Mouse (Mus musculus) midbrain, embryonic 15.5 days (tissue): ENCODE results near the gene Lbhd1. TPM values are rescaled to one million over a fixed set of nuclear protein-coding genes. Genes with fewer than 3 reads are reported as not detected.

Experiments
- ATAC-seq: fragments of 200-750 bp; cut with Nextera tagmentation; replicated peaks from 2 replicates; pipeline ENCODE4 v1.8.0; 2017; ENCODE audit warnings: moderate TSS enrichment
- H3K27ac ChIP-seq: fragments of 300-500 bp; sonication (generic); 2 replicates; pipeline ENCODE4 v1.5.1; 2015; ENCODE audit warnings: mild to moderate bottlenecking, inconsistent platforms
- H3K27me3 ChIP-seq: fragments of 300-500 bp; sonication (generic); replicated peaks from 2 replicates; pipeline ENCODE4 v1.6.1; 2015; ENCODE audit warnings: inconsistent platforms
- H3K36me3 ChIP-seq: fragments of 300-500 bp; sonication (generic); replicated peaks from 2 replicates; pipeline ENCODE4 v1.6.1; 2015; ENCODE audit warnings: inconsistent platforms
- H3K4me1 ChIP-seq: fragments of 300-500 bp; sonication (generic); 2 replicates; pipeline ENCODE4 v1.6.1; 2015; ENCODE audit warnings: inconsistent platforms
- H3K4me2 ChIP-seq: fragments of 300-500 bp; sonication (generic); 2 replicates; pipeline ENCODE4 v1.6.1; 2015; ENCODE audit warnings: inconsistent platforms, mild to moderate bottlenecking, moderate library complexity
- H3K4me3 ChIP-seq: fragments of 300-500 bp; sonication (generic); 2 replicates; pipeline ENCODE4 v1.5.1; 2015; ENCODE audit warnings: mild to moderate bottlenecking, inconsistent platforms
- H3K9ac ChIP-seq: fragments of 300-500 bp; sonication (generic); 2 replicates; pipeline ENCODE4 v1.6.1; 2015; ENCODE audit warnings: mild to moderate bottlenecking, inconsistent platforms
- H3K9me3 ChIP-seq: fragments of 300-500 bp; sonication (generic); 2 replicates; pipeline ENCODE4 v1.6.1; 2016; ENCODE audit warnings: inconsistent platforms
- WGBS: fragments of 180-500 bp; shearing (Covaris S2); methylation state at CpG from one replicate; pipeline ENCODE4 v1.1.7; 2015; ENCODE audit warnings: mixed read lengths; 5-methylcytosine and 5-hydroxymethylcytosine counted together
- polyA plus RNA-seq: library from polyadenylated mRNA; unstranded; fragments of >200 nt; fragmentation: Nextera tagmentation; extraction: Ambion mirVana; gene quantifications from 2 replicates; pipeline ENCODE4 v1.2.1, GENCODE M21; 2015

The Lbhd1 gene
- polyA plus RNA-seq, 1 experiment from 2014 or later = 36.5 TPM

GRCm38 (mm10) chr19:8926766-8927165, 43.2 kb downstream of the Lbhd1 start:
- no peak overlapping the region for H3K4me2 ChIP-seq
- H3K9ac ChIP-seq = no peak overlapping the region
- H3K4me3 ChIP-seq = no peak overlapping the region
- 100% methylated on average over 2 of the region's 2 CpGs for WGBS
- H3K9me3 ChIP-seq = no peaks in the 10 kb centered on the region
- H3K27ac ChIP-seq = no peak overlapping the region
- peaks cover 15% of the 10 kb centered on the region; the same call in 1 of the 2 replicates for H3K36me3 ChIP-seq
- no peaks in the 10 kb centered on the region for H3K27me3 ChIP-seq
- peaks cover 22% of the 10 kb centered on the region for H3K4me1 ChIP-seq
- no peak for ATAC-seq

GRCm38 (mm10) chr19:8927891-8928525, 44.5 kb downstream of the Lbhd1 start:
- no peaks in the 10 kb centered on the region for H3K9me3 ChIP-seq
- H3K9ac ChIP-seq = no peak overlapping the region
- H3K4me2 ChIP-seq = no peak overlapping the region
- H3K4me3 ChIP-seq = no peak overlapping the region
- WGBS = 89% methylated on average over 12 of the region's 12 CpGs
- H3K36me3 ChIP-seq = peaks cover 14% of the 10 kb centered on the region; the same call in 1 of the 2 replicates
- H3K4me1 ChIP-seq = peaks cover 18% of the 10 kb centered on the region
- no peak for ATAC-seq
- H3K27ac ChIP-seq = no peak overlapping the region
- no peaks in the 10 kb centered on the region for H3K27me3 ChIP-seq

- Histone ChIP-seq H3K27ac (no peak overlapping the region), H3K27me3 (no peaks in the 10 kb centered on the region), H3K4me2 (peak overlapping the region; percentile 81), H3K4me1 (peaks cover 18% of the 10 kb centered on the region), H3K4me3 (peak overlapping the region; percentile 52), H3K9me3 (no peaks in the 10 kb centered on the region), H3K9ac (peak overlapping the region; percentile 58), H3K36me3 (peaks cover 12% of the 10 kb centered on the region; the same call in 1 of the 2 replicates)
- peak; percentile 50 for ATAC-seq
- WGBS = 16% methylated on average over 16 of the region's 16 CpGs
Observed at GRCm38 (mm10) chr19:8928689-8929223, 45.2 kb downstream of the Lbhd1 start.

GRCm38 (mm10) chr19:8929224-8930088, 45.9 kb downstream of the Lbhd1 start, which contains the start of the genes Rom1 and Eml3:
Gene Rom1, minus strand, starts transcription at chr19:8929356.
Gene Eml3, plus strand, starts transcription at chr19:8929552.
- H3K4me2 ChIP-seq = peak within 1 kb of the TSS; percentile 81
- no peaks in the 10 kb centered on the region for H3K9me3 ChIP-seq
- WGBS = under 1% methylated on average over 56 of the region's 74 CpGs
- H3K27me3 ChIP-seq = no peaks in the 10 kb centered on the region
- peaks cover 12% of the 10 kb centered on the region; the same call in 1 of the 2 replicates for H3K36me3 ChIP-seq
- H3K9ac ChIP-seq = peak within 1 kb of the TSS; percentile 58
- H3K4me1 ChIP-seq = peaks cover 18% of the 10 kb centered on the region
- peak within 1 kb of the TSS; percentile 52 for H3K4me3 ChIP-seq
- peak within 1 kb of the TSS; percentile 17 for H3K27ac ChIP-seq
- ATAC-seq = peak; percentile 55

- no peak for ATAC-seq
- Histone ChIP-seq H3K9me3 (no peaks in the 10 kb centered on the region), H3K4me1 (peaks cover 18% of the 10 kb centered on the region), H3K9ac (peak overlapping the region; percentile 58), H3K27ac (no peak overlapping the region), H3K36me3 (peaks cover 12% of the 10 kb centered on the region; the same call in 1 of the 2 replicates), H3K27me3 (no peaks in the 10 kb centered on the region), H3K4me3 (peak overlapping the region; percentile 52), H3K4me2 (peak overlapping the region; percentile 81)
- WGBS = 18% methylated on average over 11 of the region's 11 CpGs
Observed at GRCm38 (mm10) chr19:8930117-8930516, 46.6 kb downstream of the Lbhd1 start.

- Histone ChIP-seq H3K4me2 (no peak overlapping the region), H3K4me1 (peaks cover 18% of the 10 kb centered on the region), H3K4me3 (no peak overlapping the region), H3K36me3 (peaks cover 7% of the 10 kb centered on the region; the same call in 1 of the 2 replicates), H3K27ac (no peak overlapping the region), H3K9me3 (no peaks in the 10 kb centered on the region), H3K27me3 (no peaks in the 10 kb centered on the region), H3K9ac (no peak overlapping the region)
- no peak for ATAC-seq
- WGBS = 82% methylated on average over 7 of the region's 7 CpGs
Observed at GRCm38 (mm10) chr19:8930771-8931170, 47.2 kb downstream of the Lbhd1 start.

GRCm38 (mm10) chr19:8936736-8937135, 53.2 kb downstream of the Lbhd1 start:
- no peak for ATAC-seq
- no peaks in the 10 kb centered on the region for H3K36me3 ChIP-seq
- H3K9ac ChIP-seq = no peak overlapping the region
- H3K27me3 ChIP-seq = no peaks in the 10 kb centered on the region
- peaks cover 11% of the 10 kb centered on the region; the same call in 1 of the 2 replicates for H3K4me1 ChIP-seq
- no peak overlapping the region for H3K4me3 ChIP-seq
- no peak overlapping the region for H3K4me2 ChIP-seq
- no peak overlapping the region for H3K27ac ChIP-seq
- WGBS = 88% methylated on average over 2 of the region's 2 CpGs
- H3K9me3 ChIP-seq = no peaks in the 10 kb centered on the region

- H3K4me2 ChIP-seq = peak overlapping the region; percentile 55
- peaks cover 10% of the 10 kb centered on the region; the same call in 1 of the 2 replicates for H3K36me3 ChIP-seq
- no peaks in the 10 kb centered on the region for H3K9me3 ChIP-seq
- H3K4me3 ChIP-seq = peak overlapping the region; percentile 99; the same call in 1 of the 2 replicates
- H3K4me1 ChIP-seq = peaks cover 39% of the 10 kb centered on the region
- ATAC-seq = no peak
- H3K9ac ChIP-seq = peak overlapping the region; percentile 42; the same call in 1 of the 2 replicates
- WGBS = 84% methylated on average over 15 of the region's 15 CpGs
- no peaks in the 10 kb centered on the region for H3K27me3 ChIP-seq
- H3K27ac ChIP-seq = no peak overlapping the region
Observed at GRCm38 (mm10) chr19:8940526-8941133, 57.1 kb downstream of the Lbhd1 start.

- Histone ChIP-seq H3K27me3 (no peaks in the 10 kb centered on the region), H3K9ac (peak overlapping the region; percentile 42), H3K4me2 (peak overlapping the region; percentile 55), H3K36me3 (peaks cover 14% of the 10 kb centered on the region), H3K4me3 (peak overlapping the region; percentile 99), H3K27ac (peak overlapping the region; percentile 94), H3K4me1 (peaks cover 39% of the 10 kb centered on the region), H3K9me3 (no peaks in the 10 kb centered on the region)
- ATAC-seq = peak; percentile 30
- WGBS = 31% methylated on average over 10 of the region's 10 CpGs
Observed at GRCm38 (mm10) chr19:8941136-8941514, 57.6 kb downstream of the Lbhd1 start.

GRCm38 (mm10) chr19:8941515-8942217, 58.1 kb downstream of the Lbhd1 start, which contains the start of gene Mta2:
Gene Mta2, plus strand, starts transcription at chr19:8941875.
- Histone ChIP-seq H3K27ac (peak within 1 kb of the TSS; percentile 94), H3K4me3 (peak within 1 kb of the TSS; percentile 99), H3K36me3 (peaks cover 19% of the 10 kb centered on the region), H3K27me3 (no peaks in the 10 kb centered on the region), H3K9me3 (no peaks in the 10 kb centered on the region), H3K4me1 (peaks cover 39% of the 10 kb centered on the region), H3K9ac (peak within 1 kb of the TSS; percentile 99), H3K4me2 (peak within 1 kb of the TSS; percentile 55)
- under 1% methylated on average over 64 of the region's 64 CpGs for WGBS
- ATAC-seq = peak; percentile 97
